Mouse (Mus musculus): Measurements from ENCODE around the gene Ube2s. TPM values are rescaled to one million over a fixed set of nuclear protein-coding genes. Genes with fewer than 3 reads are reported as not detected.
"Not testable (repeated sequence)": the region's sequence is repeated elsewhere in the genome, so short reads cannot be mapped to it uniquely, and the experiment has no call there.

Gene Ube2s
- 140 and 146 TPM in 2 replicates for total RNA-seq (2021)
- long read RNA-seq, experiment 1, full-length matches to known transcripts: 89 of 91 reads
- long read RNA-seq, experiment 1, partial matches to known transcripts: 2 of 91 reads
- long read RNA-seq, experiment 1, other reads (novel, unspliced or antisense): 0 of 91 reads
- long read RNA-seq, experiment 2, full-length matches to known transcripts: 56 of 59 reads
- long read RNA-seq, experiment 2, partial matches to known transcripts: 1 of 59 reads
- long read RNA-seq, experiment 2, other reads (novel, unspliced or antisense): 2 of 59 reads

DNA sequence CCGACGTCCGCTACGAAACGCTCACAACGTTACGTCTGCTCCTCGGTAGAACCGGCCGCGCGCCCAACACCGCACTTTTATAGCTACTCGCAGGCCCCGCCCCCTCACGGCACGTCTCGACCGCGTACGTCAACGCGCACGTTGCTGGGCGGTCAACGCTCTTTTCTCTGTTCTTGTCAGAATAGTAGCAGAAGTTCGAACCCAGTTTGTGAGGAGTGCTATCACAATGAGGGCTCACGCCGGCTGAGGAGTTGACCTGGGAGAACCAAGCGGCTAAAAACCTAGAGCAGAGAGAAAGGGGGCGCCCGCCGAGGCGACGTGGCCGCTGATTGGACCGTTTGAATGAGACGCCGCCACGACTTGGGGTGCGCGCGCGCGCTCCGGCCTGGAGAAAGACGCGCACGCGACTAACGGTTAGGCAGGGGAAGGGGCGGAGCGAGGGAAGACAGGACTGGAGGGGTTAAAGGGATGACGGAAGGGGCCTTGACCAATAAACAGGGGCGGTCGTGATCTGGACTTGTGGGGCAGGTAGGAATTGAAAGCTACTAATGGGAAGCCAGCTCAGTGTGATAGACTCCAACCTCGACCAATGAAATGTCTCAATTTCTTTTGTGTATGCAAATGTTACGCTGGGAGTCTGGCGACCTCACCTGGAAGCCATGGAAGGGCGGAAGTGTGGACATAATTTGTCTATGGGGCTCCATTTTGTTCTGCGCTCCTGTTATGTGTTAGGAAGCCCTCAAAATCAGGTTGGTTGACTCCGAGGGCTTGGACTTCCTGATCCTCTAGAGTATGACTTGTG lies at the start of gene Ube2s:
TSS of gene Ube2s (minus strand) at position 288 of the 802 bp plus-strand sequence.
- DNase-seq: peak; percentile 99

GRCm38 (mm10) chr7:4860926-4861325 lies 48.5 kb upstream of the Ube2s start:
- not testable (repeated sequence) for DNase-seq

- DNase-seq: no peak
Measured at GRCm38 (mm10) chr7:4859418-4859978, 47.1 kb upstream of the Ube2s start.

GRCm38 (mm10) chr7:4857321-4857720 lies 44.9 kb upstream of the Ube2s start:
- DNase-seq: no peak

- no peak for DNase-seq
Measured at GRCm38 (mm10) chr7:4856508-4856907, 44.1 kb upstream of the Ube2s start.

GRCm38 (mm10) chr7:4853613-4854012 lies 41.2 kb upstream of the Ube2s start:
- DNase-seq: no peak

DNA sequence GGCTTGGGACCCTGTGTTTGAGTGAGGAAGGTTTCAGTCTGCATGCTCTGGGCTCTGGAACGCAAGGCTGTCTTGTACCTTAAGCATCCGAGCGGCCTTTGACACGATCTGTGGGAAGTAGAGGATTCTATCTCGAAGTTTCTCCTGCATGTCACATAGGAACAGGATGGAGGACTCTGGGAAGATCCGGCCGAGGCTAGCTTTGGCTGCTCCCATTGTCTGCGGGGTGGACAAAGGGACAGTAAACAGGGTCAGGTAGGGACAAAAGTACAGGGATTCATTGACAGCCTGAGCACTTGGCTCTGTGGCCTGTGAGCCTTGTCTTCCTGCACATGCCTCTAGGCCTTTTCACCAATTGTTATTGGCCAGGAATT lies 38.9 kb upstream of the Ube2s start:
- no peak for DNase-seq

GRCm38 (mm10) chr7:4850621-4851314 lies 38.4 kb upstream of the Ube2s start:
- no peak for DNase-seq

- DNase-seq: no peak
Measured at GRCm38 (mm10) chr7:4849372-4849771, 37.0 kb upstream of the Ube2s start.

DNA sequence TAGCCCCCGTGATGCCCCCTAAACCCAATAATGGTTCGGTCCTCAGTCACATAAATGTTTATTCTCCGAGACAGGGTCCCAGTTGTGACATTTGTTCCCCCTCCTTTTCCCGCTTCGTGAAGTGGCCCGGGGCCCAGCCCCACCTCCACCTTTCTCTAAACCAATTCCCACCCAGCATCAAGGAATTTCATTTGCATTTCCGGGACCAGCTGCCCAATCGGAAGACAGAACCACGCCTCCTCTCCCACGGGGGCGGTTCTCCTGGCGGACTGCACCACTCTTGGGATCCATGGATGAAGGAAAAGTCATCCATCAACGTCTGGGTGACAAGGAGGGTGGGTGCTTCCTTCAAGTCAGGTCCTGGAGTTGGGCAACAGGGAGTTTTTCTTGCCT lies 32.5 kb upstream of the Ube2s start:
- DNase-seq: peak; percentile 83

DNA sequence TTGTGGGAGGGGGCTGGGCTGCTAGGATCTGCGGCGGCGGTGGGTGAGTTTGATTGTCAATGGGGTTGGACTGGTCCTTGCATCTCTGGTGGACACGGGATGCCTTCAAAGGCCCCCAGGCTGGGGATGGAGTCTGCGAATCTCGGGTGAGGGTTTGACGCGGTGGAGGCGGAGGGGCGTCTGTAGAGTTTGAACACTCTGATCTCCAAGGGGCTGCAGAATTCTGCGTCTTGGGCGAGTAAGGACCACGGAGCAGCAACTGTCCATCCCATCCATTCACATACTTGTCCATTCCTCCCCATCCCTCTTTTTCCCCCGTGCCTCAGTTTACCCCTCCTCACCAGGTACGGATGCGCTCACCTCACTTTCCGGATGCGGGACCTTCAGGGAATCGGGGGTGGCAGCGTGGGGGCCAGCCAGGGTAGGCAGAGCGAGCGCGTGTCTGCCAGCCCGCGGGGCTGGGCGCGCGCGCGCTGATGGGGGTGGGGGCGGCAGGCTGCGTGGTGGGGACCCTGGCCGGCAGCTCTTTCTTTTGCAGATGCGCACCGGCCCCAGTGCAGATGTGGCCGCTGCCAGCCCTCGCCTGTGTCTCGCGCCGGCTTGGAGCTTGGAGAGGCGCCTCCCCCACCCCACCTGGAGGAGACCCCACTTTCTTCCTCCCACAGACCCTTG lies 32.0 kb upstream of the Ube2s start, which contains the start of gene Shisa7:
TSS of gene Shisa7 (minus strand) at position 452 of the 672 bp plus-strand sequence.
- no peak for DNase-seq

GRCm38 (mm10) chr7:4843604-4844244 lies 31.3 kb upstream of the Ube2s start:
- peak; percentile 47 for DNase-seq

GRCm38 (mm10) chr7:4842634-4843131 lies 30.3 kb upstream of the Ube2s start:
- peak; percentile 23 for DNase-seq

- DNase-seq: no peak
Measured at GRCm38 (mm10) chr7:4842077-4842476, 29.7 kb upstream of the Ube2s start.

- DNase-seq: no peak
Measured at GRCm38 (mm10) chr7:4837639-4838038, 25.2 kb upstream of the Ube2s start.

DNA sequence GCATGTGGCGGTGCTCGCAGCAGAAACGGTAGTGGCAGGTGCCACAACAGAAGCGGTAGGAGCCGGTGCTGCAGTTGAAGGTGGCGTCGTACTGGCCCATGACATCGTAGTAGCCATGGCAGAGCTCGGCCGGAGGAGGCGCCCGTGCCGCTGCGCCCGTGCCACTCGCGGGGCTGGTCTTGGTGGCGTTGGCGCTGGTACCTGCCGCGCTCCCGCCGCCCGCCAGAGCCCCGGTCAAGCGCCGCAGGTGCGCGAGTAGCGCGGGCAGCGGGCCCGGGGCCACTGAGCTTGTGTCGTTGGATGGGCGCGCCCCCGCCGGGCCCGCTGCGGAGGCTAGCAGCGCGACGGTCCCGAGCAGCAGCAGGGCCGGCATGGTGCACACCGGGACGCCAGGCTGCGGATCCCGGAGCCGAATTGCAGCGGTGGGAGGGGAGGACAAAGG lies 24.0 kb upstream of the Ube2s start:
- DNase-seq: peak; percentile 83

GRCm38 (mm10) chr7:4835631-4836327 lies 23.4 kb upstream of the Ube2s start:
- no peak for DNase-seq

DNA sequence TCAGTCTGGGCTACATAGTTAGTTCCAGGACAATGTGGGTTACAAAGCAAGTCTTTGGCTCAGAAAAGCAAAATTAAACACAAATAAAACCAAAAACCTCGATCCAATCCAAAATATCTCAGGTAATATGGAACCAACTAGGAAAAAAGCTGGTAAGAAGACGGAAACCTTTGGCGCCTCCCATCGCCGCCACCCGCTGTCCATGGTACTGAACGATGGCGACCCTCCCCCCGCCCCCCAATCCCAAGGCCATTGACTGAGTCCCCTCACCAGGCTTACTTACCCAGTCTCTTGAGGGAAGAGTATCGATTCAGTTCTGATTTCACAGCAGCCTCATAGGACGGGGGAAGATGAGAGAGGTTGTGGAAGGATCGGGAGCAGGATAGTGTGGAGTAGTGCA lies 18.1 kb upstream of the Ube2s start:
- DNase-seq: no peak

GRCm38 (mm10) chr7:4825365-4825764 lies 13.0 kb upstream of the Ube2s start:
- DNase-seq: no peak

- DNase-seq: no peak
Measured at GRCm38 (mm10) chr7:4822162-4822907, 9.9 kb upstream of the Ube2s start.
